9 mouse cellular contexts compared by ENCODE assay signal in genomic region chr13:54926654-54927053, GRCm38 (mm10). TPM values are rescaled to one million over a fixed set of nuclear protein-coding genes. Genes with fewer than 3 reads are reported as not detected.
DNase-seq lines count a peak whose midpoint lies in the region; ATAC-seq and TF ChIP-seq lines count a peak whose summit lies in the region.
"Had no signal": no experiment of that assay in that cellular context is flagged by ENCODE, and none has a peak within 500 bp of the region (broad histone marks: within the 10 kb centered on the region; RNA-seq: fewer than 3 reads in every experiment).

No protein-coding gene starts in this region.

- H3K4me3 ChIP-seq in kidney, adult 2 months (ENCODE audit: insufficient read depth, low read depth, low read length): no peak overlapping the region
- H3K4me3 ChIP-seq in intestine, embryonic 15.5 days (replicated peaks): no peak overlapping the region
- H3K4me3 ChIP-seq: neural tube, embryonic 13.5 days had no signal

- H3K36me3 ChIP-seq in kidney, adult 2 months (ENCODE audit: control insufficient read depth, insufficient read depth, low read length): no peaks in the 10 kb centered on the region
- H3K36me3 ChIP-seq in intestine, embryonic 15.5 days: no peaks in the 10 kb centered on the region
- H3K36me3 ChIP-seq: neural tube, embryonic 13.5 days had no signal

- H3K4me1 ChIP-seq in kidney, adult 2 months (ENCODE audit: control insufficient read depth, insufficient read depth, low read length): no peaks in the 10 kb centered on the region
- H3K4me1 ChIP-seq in intestine, embryonic 15.5 days (replicated peaks): no peaks in the 10 kb centered on the region

- no peak for ATAC-seq in intestine, embryonic 15.5 days

- 62% methylated on average over 4 of the region's 4 CpGs for WGBS in kidney, adult 2 months
- WGBS in intestine, embryonic 15.5 days: 55% methylated on average over 4 of the region's 4 CpGs

- H3K4me2 ChIP-seq in intestine, embryonic 15.5 days (replicated peaks): no peak overlapping the region
- H3K4me2 ChIP-seq: hindbrain, embryonic 14.5 days; neural tube, embryonic 13.5 days had no signal

- no peak overlapping the region for H3K27ac ChIP-seq in kidney, adult 2 months (ENCODE audit: insufficient read depth, low read depth, low read length)
- no peak overlapping the region for H3K27ac ChIP-seq in intestine, embryonic 15.5 days
- H3K27ac ChIP-seq: hindbrain, embryonic 14.5 days; neural tube, embryonic 13.5 days had no signal

- H3K9ac ChIP-seq in intestine, embryonic 15.5 days: no peak overlapping the region
- H3K9ac ChIP-seq: hindbrain, embryonic 14.5 days; neural tube, embryonic 13.5 days had no signal

- no peaks in the 10 kb centered on the region for H3K9me3 ChIP-seq in intestine, embryonic 15.5 days
- H3K9me3 ChIP-seq: neural tube, embryonic 13.5 days had no signal

- no peaks in the 10 kb centered on the region for H3K27me3 ChIP-seq in kidney, adult 2 months (replicated peaks; ENCODE audit: control insufficient read depth, insufficient read depth, low read length)
- no peaks in the 10 kb centered on the region for H3K27me3 ChIP-seq in intestine, embryonic 15.5 days (replicated peaks)

- peak; percentile 9 for DNase-seq in kidney, adult 2 months
- no peak for DNase-seq in kidney, adult 8-10 months
- DNase-seq in 416B (ENCODE audit: low read depth) (peak; percentile 2), MN1 (ENCODE audit: low spot score) (peak; percentile 35)
- DNase-seq in cerebellum, postnatal 36 days: peak; percentile 75
- DNase-seq in embryo, embryonic 10.5 days (ENCODE audit: low spot score): no peak

- no peak for TF ChIP-seq CTCF in kidney, adult 2 months (conservative IDR thresholded peaks at IDR 0.05; ENCODE audit: insufficient read depth, insufficient read length, low read depth, low read length)

- TF ChIP-seq POLR2A in kidney, adult 2 months (IDR thresholded peaks at IDR 0.05; ENCODE audit: low read depth, low read length): no peak

RNA-seq across cellular contexts. Expression of gene Unc5a, which starts 22.6 kb away (rescaled TPM):
- 3.1 and 3.3 TPM in 2 replicates for polyA plus RNA-seq in kidney, adult 2 months (2012; rRNA removed)
- polyA plus RNA-seq in intestine, embryonic 15.5 days (2015; fragmentation: Nextera tagmentation; extraction: Ambion mirVana): 2.3 and 2.4 TPM in 2 replicates

Comparison
In these comparisons a context has a peak if more than half of its experiments do, and no peak if none do; other contexts are left out.
1. DNase-seq: peak in kidney, adult 2 months (single experiment), 416B (single experiment), MN1 (single experiment) and cerebellum, postnatal 36 days (2 of 2); none in kidney, adult 8-10 months (0 of 2) and embryo, embryonic 10.5 days (single experiment).